Mouse (Mus musculus) kidney, adult 2 months (tissue): ENCODE data around the gene Prkn.

Source experiments
- CTCF ChIP-seq: fragments of 200-500 bp; conservative IDR thresholded peaks from 2 replicates; pipeline ENCODE4 v1.5.1; 2011; ENCODE audit warnings: low read depth, mild to moderate bottlenecking, control low read depth, low read length, moderate library complexity, mixed read lengths; ENCODE audit not compliant: insufficient read depth, insufficient read length
- POLR2A ChIP-seq: fragments of 200-500 bp; IDR thresholded peaks from one replicate; pipeline ENCODE4 v1.6.1; 2011; ENCODE audit warnings: low read depth, low read length, control low read depth

- TF ChIP-seq CTCF (no peak), POLR2A (no peak)
Measured at GRCm38 (mm10) chr17:11866231-11866630, 1026.0 kb downstream of the Prkn start.
